Mouse (Mus musculus) T-cell, adult 2 months (primary cell): ENCODE measurements around the gene Nwd1.

Experiments
- DNase-seq: peaks from one replicate; pipeline ENCODE4 v3.0.0; 2022; ENCODE audit warnings: low spot score

The Nwd1 gene

DNA sequence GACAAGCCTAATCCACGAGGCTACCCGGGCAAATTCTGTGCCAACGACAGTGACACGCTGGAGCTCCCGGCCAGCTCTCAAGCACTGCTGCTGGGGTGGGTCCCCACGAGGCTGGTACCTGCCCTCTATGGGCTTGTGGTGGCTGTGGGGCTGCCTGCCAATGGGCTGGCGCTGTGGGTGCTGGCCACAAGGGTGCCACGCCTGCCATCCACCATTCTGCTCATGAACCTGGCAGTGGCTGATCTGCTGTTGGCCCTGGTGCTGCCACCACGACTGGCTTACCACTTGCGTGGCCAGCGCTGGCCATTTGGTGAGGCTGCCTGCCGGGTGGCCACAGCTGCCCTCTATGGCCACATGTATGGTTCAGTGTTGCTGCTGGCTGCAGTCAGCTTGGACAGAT lies 115.8 kb downstream of the Nwd1 start:
- peak; percentile 9 for DNase-seq

GRCm38 (mm10) chr8:72765696-72766095 lies 119.2 kb downstream of the Nwd1 start:
- no peak for DNase-seq

DNA sequence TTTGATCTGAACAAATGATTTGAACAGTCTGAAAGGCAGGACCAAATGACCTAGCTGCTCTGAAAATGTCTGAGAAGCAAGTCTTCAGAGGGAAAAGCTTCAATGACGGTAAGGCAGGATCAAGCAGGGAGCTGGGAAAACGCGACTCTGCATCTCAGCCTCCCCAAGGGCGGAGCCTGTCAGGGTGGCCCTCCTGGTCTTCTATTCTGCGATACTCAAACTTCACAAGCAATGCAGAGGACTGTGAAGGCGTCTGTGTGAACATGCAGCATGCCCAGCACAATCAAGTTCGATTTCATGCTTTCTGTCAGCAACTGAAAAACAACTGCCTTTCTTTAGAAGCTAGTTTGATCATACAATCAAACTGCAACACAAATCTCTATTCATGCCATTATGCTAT lies 120.3 kb downstream of the Nwd1 start:
- DNase-seq = no peak
